ENCODE assay signal across 25 mouse cellular contexts in genomic region chr2:66142268-66142667, GRCm38 (mm10). TPM values are rescaled to one million over a fixed set of nuclear protein-coding genes. Genes with fewer than 3 reads are reported as not detected.
"Had no signal": no experiment of that assay in that cellular context is flagged by ENCODE, and none has a peak within 500 bp of the region (broad histone marks: within the 10 kb centered on the region; RNA-seq: fewer than 3 reads in every experiment).

No protein-coding gene starts in this region.

- H3K9me3 ChIP-seq: heart, embryonic 10.5 days; heart, embryonic 13.5 days; heart, embryonic 15.5 days; hindbrain, embryonic 13.5 days; hindbrain, embryonic 15.5 days; kidney, embryonic 15.5 days; limb, embryonic 13.5 days; limb, embryonic 15.5 days; liver, embryonic 12.5 days had no signal

- DNase-seq: gastrocnemius, postnatal 14 days; gastrocnemius, postnatal 36 days; heart, adult 18-20 months; heart, postnatal 14 days; heart, postnatal 36 days; kidney, adult 11 months; kidney, postnatal 14 days; kidney, postnatal 36 days; layer of hippocampus, adult 9-11 months; layer of hippocampus, postnatal 36 days; left cerebral cortex, postnatal 4 days had no signal

- H3K4me2 ChIP-seq: heart, embryonic 13.5 days; heart, embryonic 15.5 days; hindbrain, embryonic 13.5 days; hindbrain, embryonic 15.5 days; kidney, embryonic 15.5 days; limb, embryonic 13.5 days; limb, embryonic 15.5 days; liver, embryonic 12.5 days had no signal

- H3K27me3 ChIP-seq: heart, embryonic 13.5 days; heart, embryonic 15.5 days; hindbrain, embryonic 13.5 days; hindbrain, embryonic 15.5 days; kidney, embryonic 15.5 days; limb, embryonic 13.5 days; limb, embryonic 15.5 days; liver, embryonic 12.5 days had no signal

- ATAC-seq: hindbrain, postnatal 0 days; intestine, embryonic 16.5 days; liver, embryonic 12.5 days had no signal

- H3K9ac ChIP-seq: heart, embryonic 13.5 days; heart, embryonic 15.5 days; hindbrain, embryonic 13.5 days; hindbrain, embryonic 15.5 days; kidney, embryonic 15.5 days; limb, embryonic 13.5 days; limb, embryonic 15.5 days; liver, embryonic 12.5 days; liver, embryonic 14.5 days had no signal

- H3K36me3 ChIP-seq: heart, embryonic 10.5 days; heart, embryonic 13.5 days; heart, embryonic 15.5 days; hindbrain, embryonic 13.5 days; hindbrain, embryonic 15.5 days; kidney, embryonic 15.5 days; limb, embryonic 13.5 days; limb, embryonic 15.5 days; liver, embryonic 12.5 days had no signal

- H3K4me1 ChIP-seq: heart, embryonic 10.5 days; heart, embryonic 13.5 days; heart, embryonic 15.5 days; hindbrain, embryonic 15.5 days; liver, embryonic 12.5 days had no signal

- H3K27ac ChIP-seq: heart, embryonic 10.5 days; heart, embryonic 13.5 days; heart, embryonic 15.5 days; hindbrain, embryonic 13.5 days; hindbrain, embryonic 15.5 days; hindbrain, postnatal 0 days; kidney, embryonic 15.5 days; kidney, postnatal 0 days; limb, embryonic 13.5 days; limb, embryonic 15.5 days; liver, embryonic 12.5 days; liver, embryonic 14.5 days had no signal

- H3K4me3 ChIP-seq: heart, embryonic 10.5 days; heart, embryonic 13.5 days; heart, embryonic 15.5 days; hindbrain, embryonic 13.5 days; hindbrain, embryonic 15.5 days; kidney, embryonic 15.5 days; limb, embryonic 13.5 days; limb, embryonic 15.5 days; liver, embryonic 12.5 days had no signal

RNA-seq across cellular contexts. Expression of gene Galnt3, which starts 17.5 kb away (rescaled TPM):
- total RNA-seq: gastrocnemius, postnatal 14 days; gastrocnemius, postnatal 36 days; heart, adult 8-10 months; heart, postnatal 36 days had no signal
